In the genomic region with DNA sequence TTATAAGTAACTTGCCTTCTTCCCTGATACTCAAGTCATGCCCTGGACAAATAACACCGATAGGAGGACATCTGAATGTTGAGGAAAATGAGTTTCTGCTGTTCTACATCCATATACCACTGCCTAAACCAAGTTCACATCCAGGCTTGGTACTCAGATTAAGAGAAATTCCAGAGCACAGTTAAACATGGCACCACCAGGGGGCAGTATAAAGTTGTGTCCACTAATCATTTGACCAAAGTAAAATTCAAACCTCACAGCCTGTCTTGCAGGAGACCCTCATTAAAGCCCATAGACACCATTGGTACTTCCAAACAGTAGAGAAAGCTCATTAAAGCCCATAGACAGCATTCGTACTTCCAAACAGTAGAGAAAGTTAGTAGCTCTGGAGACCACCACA, we compare ENCODE assay signal across 8 mouse cellular contexts.
DNase-seq lines count a peak whose midpoint lies in the region; ATAC-seq and TF ChIP-seq lines count a peak whose summit lies in the region.

No protein-coding gene starts in this region.

- H3K9ac ChIP-seq in hindbrain, postnatal 0 days (replicated peaks; ENCODE audit: low read length) = no peak overlapping the region

- 0 out of 2 replicates have a peak, but pooled peaks have one; percentile 15 for ATAC-seq in common myeloid progenitor, adult 5-6 weeks (replicated peaks; ENCODE audit: low read depth, poor library complexity, severe bottlenecking)
- ATAC-seq in hindbrain, postnatal 0 days = no peak
- no peak for ATAC-seq in CD4-positive, CD25-positive, alpha-beta regulatory T cell, adult 4 months

- 53% methylated on average over 2 of the region's 2 CpGs for WGBS in hindbrain, postnatal 0 days

- no peaks in the 10 kb centered on the region for H3K36me3 ChIP-seq in hindbrain, postnatal 0 days (ENCODE audit: insufficient read depth, low read length)

- peak; percentile 33 for DNase-seq in left cerebral cortex, adult 11 months (ENCODE audit: low spot score)
- DNase-seq in left cerebral cortex, adult 8-10 months (ENCODE audit: low spot score in 2 of 2) = no peak
- peak; percentile 67 for DNase-seq in R1 (ENCODE audit: low read depth, low spot score)
- DNase-seq in hindbrain, postnatal 0 days (ENCODE audit: low spot score) = peak; percentile 76
- peak; percentile 47 to 64 for DNase-seq in left cerebral cortex, adult 18-20 months (ENCODE audit: low spot score in 2 of 2)
- peak; percentile 18 for DNase-seq in retina, adult 2 months (ENCODE audit: low read depth, low spot score)

- TF ChIP-seq CTCF in hindbrain, postnatal 0 days (IDR thresholded peaks at IDR 0.05; ENCODE audit: low read depth) = peak; percentile 73

- no peaks in the 10 kb centered on the region for H3K4me1 ChIP-seq in hindbrain, postnatal 0 days (ENCODE audit: insufficient read depth, low read length)

- H3K27me3 ChIP-seq in hindbrain, postnatal 0 days (ENCODE audit: insufficient read depth, low read length) = no peaks in the 10 kb centered on the region

- no peak overlapping the region for H3K4me2 ChIP-seq in hindbrain, postnatal 0 days (ENCODE audit: low read depth, low read length)

- H3K9me3 ChIP-seq in hindbrain, postnatal 0 days (ENCODE audit: low read length) = no peaks in the 10 kb centered on the region

- no peak overlapping the region for H3K27ac ChIP-seq in hindbrain, postnatal 0 days

- H3K4me3 ChIP-seq in hindbrain, postnatal 0 days (ENCODE audit: low read length) = no peak overlapping the region

Comparison
In these comparisons a context has a peak if more than half of its experiments do, and no peak if none do; other contexts are left out.
1. DNase-seq: peak in left cerebral cortex, adult 11 months (single experiment), R1 (single experiment), hindbrain, postnatal 0 days (single experiment), left cerebral cortex, adult 18-20 months (2 of 2) and retina, adult 2 months (single experiment); none in left cerebral cortex, adult 8-10 months (0 of 2).